Mouse (Mus musculus) erythroblast, embryonic 14.5 days (primary cell): ENCODE data around the gene Ano9.

Source experiments
- GATA1 ChIP-seq: IDR thresholded peaks from 2 replicates; pipeline ENCODE4 v1.6.1; 2012; ENCODE audit warnings: low read length, inconsistent platforms, mixed read lengths
- TAL1 ChIP-seq: IDR thresholded peaks from 3 replicates; pipeline ENCODE4 v1.6.1; 2012; ENCODE audit warnings: low read length, inconsistent platforms, mixed read lengths

DNA sequence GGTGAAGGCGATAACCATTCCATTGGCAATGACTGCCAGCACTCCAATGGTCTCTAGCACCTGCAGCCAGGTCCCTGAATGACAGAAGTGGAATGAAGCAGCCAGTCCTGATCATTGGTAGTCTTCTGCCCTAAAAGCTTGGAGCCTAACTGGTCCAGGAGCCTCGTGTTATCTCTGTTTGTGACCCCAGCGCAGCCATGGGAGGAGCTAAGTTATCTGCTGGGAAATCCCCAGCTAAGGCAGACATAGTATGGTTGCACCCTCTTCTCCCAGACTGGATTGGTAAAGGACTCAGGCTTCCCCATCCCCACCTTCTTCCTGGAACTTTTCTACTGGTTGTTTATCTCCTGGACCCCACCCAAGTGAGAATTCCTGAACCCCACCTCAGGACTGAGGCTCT is 14.4 kb downstream of the Ano9 start:
- TF ChIP-seq TAL1 (no peak), GATA1 (no peak)
